Mouse (Mus musculus) R1 (cell line): Measurements from ENCODE around the gene B430218F22Rik.
"Not testable (repeated sequence)": the region's sequence is repeated elsewhere in the genome, so short reads cannot be mapped to it uniquely, and the experiment has no call there.

Experiments
- DNase-seq: peaks from one replicate; pipeline ENCODE4 v3.0.0-alpha.2; 2018; ENCODE audit warnings: low read depth, low spot score

The B430218F22Rik gene

DNA sequence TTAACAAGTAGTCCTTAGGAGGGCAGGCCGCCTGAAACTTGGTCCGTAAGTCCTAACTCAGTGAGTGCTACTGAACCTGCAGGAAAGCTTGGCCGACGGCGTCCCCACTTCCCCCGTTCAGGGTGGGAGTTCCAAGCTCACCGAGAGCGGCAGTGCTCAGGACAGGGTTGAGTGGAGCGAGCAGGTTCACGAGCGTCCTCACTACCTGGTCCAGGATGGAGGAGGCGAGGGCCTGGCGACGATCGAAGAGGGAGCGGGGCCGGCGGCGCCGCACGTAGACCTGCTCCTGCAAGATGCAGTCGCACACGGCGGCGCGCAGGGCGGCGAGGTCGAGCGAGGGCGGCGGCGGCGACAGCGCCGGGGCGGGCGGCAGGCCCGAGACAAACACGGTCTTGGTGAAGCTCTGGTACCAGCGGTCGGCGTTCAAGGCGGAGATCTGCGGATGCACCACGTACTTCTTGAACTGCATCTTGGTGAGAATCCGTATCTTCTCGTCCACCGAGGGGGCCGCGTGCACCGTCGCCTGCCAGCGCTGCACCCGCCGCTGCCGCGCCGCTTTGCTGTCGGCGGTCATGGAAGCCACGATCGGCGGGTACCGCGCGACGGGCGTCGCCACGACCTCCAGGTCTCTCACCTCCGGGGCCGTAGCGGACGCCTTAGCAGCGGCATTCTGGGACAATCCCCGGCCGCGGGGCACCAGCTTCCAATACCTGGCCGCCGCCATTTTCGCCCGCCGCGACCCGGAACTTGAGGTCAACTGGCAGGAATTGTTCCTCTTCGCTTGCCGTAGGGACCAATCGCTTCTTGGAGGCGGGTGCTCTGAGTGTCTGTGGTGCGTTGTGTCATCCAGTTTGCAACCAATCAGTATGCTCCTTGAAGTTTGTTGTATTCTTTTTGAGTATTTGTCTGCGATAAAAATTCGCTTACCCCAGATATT lies at the start of gene B430218F22Rik, which contains the start of gene Mrps30:
TSS of gene B430218F22Rik (plus strand) at position 120 of the 937 bp plus-strand sequence.
TSS of gene Mrps30 (minus strand) at position 742 of the 937 bp plus-strand sequence.
- peak; percentile 98 for DNase-seq

GRCm38 (mm10) chr13:118350257-118350656 lies 36.2 kb upstream of the B430218F22Rik start:
- DNase-seq, result peak; percentile 52

DNA sequence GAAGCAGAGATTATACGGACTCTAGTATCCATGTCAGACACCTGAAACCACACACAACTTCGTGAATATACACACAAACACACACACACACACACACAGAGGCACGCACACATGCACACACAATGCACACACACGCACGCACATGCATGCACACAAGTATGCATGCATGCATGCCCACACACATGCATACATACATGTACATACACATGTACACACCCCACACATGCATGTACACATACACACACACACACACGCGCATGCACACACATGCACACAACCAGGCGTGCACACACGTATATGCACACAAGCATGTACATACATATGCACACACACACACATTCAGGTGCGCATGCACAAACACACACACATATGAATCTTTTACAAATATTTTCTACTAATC lies 35.6 kb upstream of the B430218F22Rik start:
- no peak for DNase-seq

- DNase-seq, result no peak
Observed at GRCm38 (mm10) chr13:118363342-118363741, 23.1 kb upstream of the B430218F22Rik start.

- no peak for DNase-seq
Observed at GRCm38 (mm10) chr13:118365774-118366173, 20.7 kb upstream of the B430218F22Rik start.

DNA sequence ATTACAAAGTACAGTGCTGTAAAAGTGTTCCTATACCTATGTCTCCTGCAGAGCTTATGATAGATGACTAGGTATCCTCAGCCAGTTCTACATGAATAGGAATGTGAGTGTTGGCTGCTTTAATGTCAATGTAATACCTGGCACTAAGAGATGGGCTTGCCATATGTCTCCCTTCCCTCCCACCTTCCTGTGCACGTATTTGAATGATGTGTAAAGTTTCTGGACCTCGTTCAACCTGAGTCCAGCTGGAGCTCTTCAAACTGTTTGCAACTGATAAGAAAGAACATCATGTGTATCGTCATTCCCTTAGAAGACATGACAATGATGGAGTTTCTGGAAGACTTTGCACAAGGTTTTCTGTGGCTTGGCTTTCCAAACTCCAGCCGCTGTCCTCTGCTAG lies 13.6 kb upstream of the B430218F22Rik start:
- DNase-seq, result no peak

DNA sequence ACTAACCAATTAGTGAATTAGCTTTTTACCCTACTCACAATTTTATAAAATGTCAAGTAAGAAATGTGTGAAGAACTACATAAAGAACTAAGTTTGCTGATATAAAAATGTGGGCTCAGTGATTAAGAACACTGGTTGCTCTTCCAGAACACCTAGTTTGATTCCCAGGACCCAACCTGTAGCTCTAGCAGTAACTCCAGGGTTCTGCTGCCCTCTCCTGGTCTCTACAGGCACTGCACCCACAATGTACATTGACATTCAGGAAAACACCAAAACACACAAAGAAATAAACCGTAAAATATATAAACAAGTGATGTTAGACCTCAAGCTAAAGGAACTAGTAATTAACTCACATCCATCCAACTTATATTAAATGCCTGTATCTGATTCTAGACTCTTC lies 7.3 kb upstream of the B430218F22Rik start:
- peak; percentile 68 for DNase-seq

DNA sequence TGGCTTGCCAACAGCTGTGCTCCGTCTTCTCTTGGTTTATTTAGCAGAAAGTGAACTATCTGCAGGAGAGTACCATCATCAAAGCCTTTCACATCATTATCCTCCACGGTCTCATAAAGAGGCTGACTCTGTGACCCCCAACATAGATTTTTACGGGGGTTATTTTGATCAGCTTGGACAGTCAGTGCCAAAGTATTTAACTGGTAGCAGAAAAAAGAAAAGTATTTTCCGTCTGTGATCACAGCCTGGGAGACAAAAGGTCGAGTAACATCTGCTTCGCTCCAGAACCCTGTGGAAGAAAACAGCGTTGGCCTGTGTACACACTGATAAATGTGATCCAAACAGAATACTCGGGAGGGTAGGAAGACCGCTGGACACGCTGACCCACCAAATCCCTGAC lies 6.0 kb upstream of the B430218F22Rik start:
- DNase-seq, result no peak

GRCm38 (mm10) chr13:118387448-118387801 lies 995 bp downstream of the B430218F22Rik start:
- not testable (repeated sequence) for DNase-seq

- no peak for DNase-seq
Observed at GRCm38 (mm10) chr13:118395803-118396202, 9.4 kb downstream of the B430218F22Rik start.

- DNase-seq, result no peak
Observed at GRCm38 (mm10) chr13:118400340-118400739, 13.9 kb downstream of the B430218F22Rik start.

GRCm38 (mm10) chr13:118403544-118403943 lies 17.1 kb downstream of the B430218F22Rik start:
- peak; percentile 58 for DNase-seq

DNA sequence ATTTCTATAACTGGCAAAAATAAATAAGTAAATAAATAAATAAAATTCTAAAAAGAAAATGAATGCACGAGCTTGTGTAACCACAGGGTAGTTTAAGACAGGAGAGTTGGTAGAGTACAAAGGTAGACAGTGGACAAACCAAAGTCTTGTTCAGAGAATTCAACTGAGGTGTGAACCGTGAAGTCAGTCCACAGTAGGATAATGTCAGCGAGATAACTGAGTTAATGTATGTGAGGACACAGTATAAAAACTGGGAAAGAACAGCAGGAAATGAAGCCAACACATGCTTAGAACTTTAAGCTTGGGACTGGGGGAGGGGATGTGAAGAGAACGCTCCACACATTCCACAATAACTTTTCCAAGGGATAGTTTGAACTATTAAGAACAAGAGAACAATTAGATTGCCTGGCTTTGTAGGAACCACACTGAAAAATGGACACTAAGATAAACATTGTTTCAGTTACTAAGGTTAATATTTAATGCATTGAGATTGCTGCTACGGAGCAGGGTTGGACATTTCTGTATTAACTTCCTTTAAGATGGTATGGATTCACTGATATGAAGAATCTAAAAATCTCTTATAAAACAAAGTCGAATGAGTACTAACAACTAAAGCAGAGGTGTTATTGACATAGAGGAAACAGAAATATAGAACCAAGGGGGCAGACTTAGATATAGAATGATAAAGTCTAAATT lies 25.0 kb downstream of the B430218F22Rik start:
- no peak for DNase-seq

- no peak for DNase-seq
Observed at GRCm38 (mm10) chr13:118418163-118418562, 31.7 kb downstream of the B430218F22Rik start.

DNA sequence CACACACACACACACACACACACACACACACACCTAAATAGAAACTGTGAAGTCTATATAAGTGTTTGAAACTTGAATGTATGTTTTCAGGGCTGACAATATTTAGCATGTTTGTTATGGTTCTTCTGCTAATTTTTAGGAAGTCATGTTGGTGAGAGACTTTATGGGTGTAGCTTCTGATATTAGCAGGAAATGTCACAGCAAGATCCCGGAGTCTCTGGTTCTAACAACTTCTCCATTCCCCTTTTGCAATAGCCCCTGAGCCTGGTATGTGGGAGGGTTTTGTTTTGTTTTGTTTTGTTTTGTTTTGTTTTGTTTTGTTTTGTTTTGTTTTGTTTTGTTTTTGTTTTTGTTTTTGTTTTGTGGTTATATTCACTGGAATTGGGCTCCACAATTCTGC lies 34.0 kb downstream of the B430218F22Rik start:
- DNase-seq, result no peak

DNA sequence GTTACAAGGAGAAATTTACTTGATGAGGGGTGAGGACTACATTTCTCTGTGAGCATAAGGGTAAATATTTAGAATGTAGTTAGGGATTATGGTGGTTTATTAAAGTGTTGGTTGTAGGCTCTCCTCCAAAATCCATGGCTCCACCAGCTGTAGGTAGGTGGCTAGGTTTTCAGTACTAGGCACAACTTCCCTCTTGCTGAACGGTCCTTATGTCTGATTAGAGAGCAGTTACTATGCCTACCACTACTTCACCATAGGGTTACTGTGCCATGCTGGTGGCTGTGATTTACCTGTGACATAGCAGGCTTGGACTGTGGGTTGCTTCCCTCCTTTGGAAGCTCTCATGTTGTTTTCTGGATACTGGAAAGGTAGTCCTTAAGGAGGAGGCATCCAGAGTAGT lies 34.4 kb downstream of the B430218F22Rik start:
- DNase-seq, result no peak
